Mouse (Mus musculus): ENCODE results near the gene Mtr. TPM values are rescaled to one million over a fixed set of nuclear protein-coding genes. Genes with fewer than 3 reads are reported as not detected.

Mtr gene
- polyA plus RNA-seq, 1 experiment, result not detected

- WGBS, result 80% methylated on average over 3 of the region's 3 CpGs
- H3K4me1 ChIP-seq (ENCODE audit: control insufficient read depth, insufficient read depth, low read length), result no peaks in the 10 kb centered on the region
- no peak overlapping the region for H3K27ac ChIP-seq (ENCODE audit: insufficient read depth, low read depth, low read length)
- H3K4me3 ChIP-seq (ENCODE audit: insufficient read depth, low read depth, low read length), result no peak overlapping the region
- TF ChIP-seq POLR2A (IDR thresholded peaks at IDR 0.05; ENCODE audit: insufficient read depth, low read depth, low read length), result no peak
- TF ChIP-seq CTCF (IDR thresholded peaks at IDR 0.05; ENCODE audit: insufficient read depth, low read depth, low read length), result no peak
Measured at GRCm38 (mm10) chr13:12283826-12284225, 25.9 kb upstream of the Mtr start.

- H3K27ac ChIP-seq (ENCODE audit: insufficient read depth, low read depth, low read length), result no peak overlapping the region
- H3K4me3 ChIP-seq (ENCODE audit: insufficient read depth, low read depth, low read length), result no peak overlapping the region
- TF ChIP-seq CTCF (IDR thresholded peaks at IDR 0.05; ENCODE audit: insufficient read depth, low read depth, low read length) (no peak), POLR2A (IDR thresholded peaks at IDR 0.05; ENCODE audit: insufficient read depth, low read depth, low read length) (no peak)
- 72% methylated on average over 6 of the region's 6 CpGs for whole genome bisulfite sequencing
- no peaks in the 10 kb centered on the region for H3K4me1 ChIP-seq (ENCODE audit: control insufficient read depth, insufficient read depth, low read length)
Measured at GRCm38 (mm10) chr13:12274721-12275120, 16.8 kb upstream of the Mtr start.

- 92% methylated on average over 4 of the region's 4 CpGs for WGBS
- no peaks in the 10 kb centered on the region for H3K4me1 ChIP-seq (ENCODE audit: control insufficient read depth, insufficient read depth, low read length)
- TF ChIP-seq CTCF (IDR thresholded peaks at IDR 0.05; ENCODE audit: insufficient read depth, low read depth, low read length) (no peak), POLR2A (IDR thresholded peaks at IDR 0.05; ENCODE audit: insufficient read depth, low read depth, low read length) (no peak)
- H3K27ac ChIP-seq (ENCODE audit: insufficient read depth, low read depth, low read length), result no peak overlapping the region
- H3K4me3 ChIP-seq (ENCODE audit: insufficient read depth, low read depth, low read length), result no peak overlapping the region
Measured at GRCm38 (mm10) chr13:12274220-12274619, 16.3 kb upstream of the Mtr start.

- Histone ChIP-seq H3K27ac (ENCODE audit: insufficient read depth, low read depth, low read length) (no peak overlapping the region), H3K4me1 (ENCODE audit: control insufficient read depth, insufficient read depth, low read length) (no peaks in the 10 kb centered on the region), H3K4me3 (ENCODE audit: insufficient read depth, low read depth, low read length) (no peak overlapping the region)
- 60% methylated on average over 3 of the region's 3 CpGs for WGBS
- TF ChIP-seq POLR2A (IDR thresholded peaks at IDR 0.05; ENCODE audit: insufficient read depth, low read depth, low read length), result no peak
- no peak for TF ChIP-seq CTCF (IDR thresholded peaks at IDR 0.05; ENCODE audit: insufficient read depth, low read depth, low read length)
Measured at GRCm38 (mm10) chr13:12272953-12273352, 15.0 kb upstream of the Mtr start.

GRCm38 (mm10) chr13:12267971-12268370, 10.1 kb upstream of the Mtr start:
- H3K4me1 ChIP-seq (ENCODE audit: control insufficient read depth, insufficient read depth, low read length), result no peaks in the 10 kb centered on the region; the same call in 1 of the 2 replicates
- H3K4me3 ChIP-seq (ENCODE audit: insufficient read depth, low read depth, low read length), result no peak overlapping the region
- H3K27ac ChIP-seq (ENCODE audit: insufficient read depth, low read depth, low read length), result no peak overlapping the region
- 97% methylated on average over 3 of the region's 3 CpGs for WGBS
- no peak for TF ChIP-seq POLR2A (IDR thresholded peaks at IDR 0.05; ENCODE audit: insufficient read depth, low read depth, low read length)
- no peak for TF ChIP-seq CTCF (IDR thresholded peaks at IDR 0.05; ENCODE audit: insufficient read depth, low read depth, low read length)

- 45% methylated on average over 3 of the region's 3 CpGs for WGBS
Measured at GRCm38 (mm10) chr13:12267097-12267496, 9.2 kb upstream of the Mtr start.

GRCm38 (mm10) chr13:12263996-12264395, 6.1 kb upstream of the Mtr start:
- no peaks in the 10 kb centered on the region; the same call in 1 of the 2 replicates for H3K4me1 ChIP-seq (ENCODE audit: control insufficient read depth, insufficient read depth, low read length)
- no peak overlapping the region for H3K27ac ChIP-seq (ENCODE audit: insufficient read depth, low read depth, low read length)
- no peak overlapping the region for H3K4me3 ChIP-seq (ENCODE audit: insufficient read depth, low read depth, low read length)
- WGBS, result 81% methylated on average over 6 of the region's 6 CpGs
- TF ChIP-seq POLR2A (IDR thresholded peaks at IDR 0.05; ENCODE audit: insufficient read depth, low read depth, low read length) (no peak), CTCF (IDR thresholded peaks at IDR 0.05; ENCODE audit: insufficient read depth, low read depth, low read length) (no peak)

More at GRCm38 (mm10) chr13:12267097-12267496, 9.2 kb upstream of the Mtr start:
- TF ChIP-seq POLR2A (IDR thresholded peaks at IDR 0.05; ENCODE audit: insufficient read depth, low read depth, low read length) (no peak), CTCF (IDR thresholded peaks at IDR 0.05; ENCODE audit: insufficient read depth, low read depth, low read length) (no peak)
- no peak overlapping the region for H3K4me3 ChIP-seq (ENCODE audit: insufficient read depth, low read depth, low read length)
- H3K4me1 ChIP-seq (ENCODE audit: control insufficient read depth, insufficient read depth, low read length), result no peaks in the 10 kb centered on the region; the same call in 1 of the 2 replicates
- H3K27ac ChIP-seq (ENCODE audit: insufficient read depth, low read depth, low read length), result no peak overlapping the region

- Histone ChIP-seq H3K4me3 (ENCODE audit: insufficient read depth, low read depth, low read length) (no peak overlapping the region), H3K4me1 (ENCODE audit: control insufficient read depth, insufficient read depth, low read length) (no peaks in the 10 kb centered on the region), H3K27ac (ENCODE audit: insufficient read depth, low read depth, low read length) (no peak overlapping the region)
- TF ChIP-seq CTCF (IDR thresholded peaks at IDR 0.05; ENCODE audit: insufficient read depth, low read depth, low read length), result no peak
- no peak for TF ChIP-seq POLR2A (IDR thresholded peaks at IDR 0.05; ENCODE audit: insufficient read depth, low read depth, low read length)
Measured at GRCm38 (mm10) chr13:12261505-12261904, 3.6 kb upstream of the Mtr start.

GRCm38 (mm10) chr13:12256871-12257390, 982 bp downstream of the Mtr start:
- no peak overlapping the region for H3K27ac ChIP-seq (ENCODE audit: insufficient read depth, low read depth, low read length)
- H3K4me3 ChIP-seq (ENCODE audit: insufficient read depth, low read depth, low read length), result no peak overlapping the region
- TF ChIP-seq POLR2A (IDR thresholded peaks at IDR 0.05; ENCODE audit: insufficient read depth, low read depth, low read length), result no peak
- TF ChIP-seq CTCF (IDR thresholded peaks at IDR 0.05; ENCODE audit: insufficient read depth, low read depth, low read length), result no peak
- WGBS, result 7% methylated on average over 10 of the region's 10 CpGs
- H3K4me1 ChIP-seq (ENCODE audit: control insufficient read depth, insufficient read depth, low read length), result no peaks in the 10 kb centered on the region

Data from olfactory bulb, adult 2 months (tissue).